In the genomic region with DNA sequence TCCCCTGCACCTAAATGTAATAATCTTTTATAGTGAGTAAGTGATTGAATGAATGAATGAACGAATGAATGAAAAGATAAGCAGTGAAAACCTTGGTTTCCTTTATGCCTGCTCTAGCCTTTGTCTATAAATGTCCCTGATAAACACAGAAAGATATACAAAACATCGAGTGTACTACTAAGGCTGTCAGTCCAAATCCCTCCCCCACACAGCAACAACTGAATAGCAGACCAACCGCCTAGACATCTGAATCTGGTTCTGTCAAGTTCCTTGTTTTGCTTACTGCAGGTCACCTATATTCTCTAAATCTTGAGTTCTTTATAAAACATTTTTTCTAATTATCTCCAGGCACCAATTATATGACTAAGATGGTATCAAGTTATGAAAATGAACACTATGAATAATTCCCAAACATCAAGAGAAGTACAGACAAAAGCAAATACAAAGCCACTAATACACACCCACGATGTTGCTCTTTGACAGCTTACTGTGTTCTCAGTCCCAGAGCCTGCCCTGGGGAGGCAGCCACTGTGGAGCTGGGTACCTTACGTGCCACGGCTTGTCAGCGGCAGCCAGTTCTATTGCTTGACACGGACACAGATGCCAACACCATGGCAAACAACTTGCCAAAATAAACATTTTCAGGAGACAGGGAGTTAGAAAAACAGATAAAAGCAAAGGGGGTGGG, we compare ENCODE assay signal across 13 mouse cellular contexts. TPM values are rescaled to one million over a fixed set of nuclear protein-coding genes. Genes with fewer than 3 reads are reported as not detected.
A peak's percentile ranks its signal among the peaks of the same experiment; 100 is the strongest.
DNase-seq lines count a peak whose midpoint lies in the region; ATAC-seq and TF ChIP-seq lines count a peak whose summit lies in the region.
"Had no signal": no experiment of that assay in that cellular context is flagged by ENCODE, and none has a peak within 500 bp of the region (broad histone marks: within the 10 kb centered on the region; RNA-seq: fewer than 3 reads in every experiment).

No protein-coding gene starts in this region.

- TF ChIP-seq POLR2A in cortical plate, adult 2 months (IDR thresholded peaks at IDR 0.05; ENCODE audit: extremely low read depth, insufficient read depth, low read length), result no peak

- peaks cover 24% of the 10 kb centered on the region for H3K4me1 ChIP-seq in intestine, embryonic 14.5 days (replicated peaks; ENCODE audit: control insufficient read depth, insufficient read depth, low read length)
- peaks cover 8% of the 10 kb centered on the region for H3K4me1 ChIP-seq in intestine, postnatal 0 days (replicated peaks; ENCODE audit: control insufficient read depth, insufficient read depth, low read length)
- H3K4me1 ChIP-seq in cortical plate, adult 2 months (ENCODE audit: control insufficient read depth, insufficient read depth, low read length), result no peaks in the 10 kb centered on the region
- 0 out of 2 replicates have a peak, but pooled peaks cover 4% of the 10 kb centered on the region for H3K4me1 ChIP-seq in forebrain, embryonic 16.5 days (replicated peaks; ENCODE audit: control insufficient read depth, insufficient read depth, low read length)

- no peaks in the 10 kb centered on the region for H3K9me3 ChIP-seq in intestine, embryonic 14.5 days (ENCODE audit: control insufficient read depth, low read length)
- no peaks in the 10 kb centered on the region for H3K9me3 ChIP-seq in intestine, postnatal 0 days (ENCODE audit: control insufficient read depth)
- H3K9me3 ChIP-seq in forebrain, embryonic 16.5 days (ENCODE audit: control insufficient read depth, low read length), result no peaks in the 10 kb centered on the region
- H3K9me3 ChIP-seq: forebrain, embryonic 13.5 days; limb, embryonic 12.5 days had no signal

- DNase-seq in intestine, embryonic 14.5 days (ENCODE audit: low spot score), result no peak
- peak; percentile 40 for DNase-seq in A20 (ENCODE audit: low read depth, low spot score)
- peak; percentile 13 for DNase-seq in large intestine, adult 2 months (ENCODE audit: low read depth, low spot score)
- no peak for DNase-seq in embryo, embryonic 9.5 days (ENCODE audit: extremely low spot score)
- DNase-seq in left cerebral cortex, adult 8-10 months (ENCODE audit: low spot score in 2 of 2), result no peak
- DNase-seq: thymus, postnatal 4 days had no signal

- peaks cover 6% of the 10 kb centered on the region for H3K36me3 ChIP-seq in intestine, embryonic 14.5 days (ENCODE audit: control insufficient read depth, insufficient read depth, low read length)
- H3K36me3 ChIP-seq in intestine, postnatal 0 days (ENCODE audit: control insufficient read depth, insufficient read depth), result peaks cover 16% of the 10 kb centered on the region
- no peaks in the 10 kb centered on the region for H3K36me3 ChIP-seq in forebrain, embryonic 16.5 days (ENCODE audit: control insufficient read depth, insufficient read depth)

- H3K4me3 ChIP-seq in intestine, embryonic 14.5 days (ENCODE audit: low read depth, low read length), result no peak overlapping the region
- no peak overlapping the region for H3K4me3 ChIP-seq in intestine, postnatal 0 days (ENCODE audit: low read depth, low read length)
- no peak overlapping the region for H3K4me3 ChIP-seq in cortical plate, adult 2 months (ENCODE audit: insufficient read depth, low read length)
- H3K4me3 ChIP-seq in forebrain, embryonic 16.5 days (replicated peaks; ENCODE audit: low read length), result no peak overlapping the region
- H3K4me3 ChIP-seq: forebrain, embryonic 13.5 days; limb, embryonic 12.5 days had no signal

- no peak overlapping the region for H3K9ac ChIP-seq in intestine, embryonic 14.5 days (ENCODE audit: low read length)
- H3K9ac ChIP-seq in intestine, postnatal 0 days (ENCODE audit: low read depth, low read length), result no peak overlapping the region
- no peak overlapping the region for H3K9ac ChIP-seq in forebrain, embryonic 16.5 days (replicated peaks; ENCODE audit: low read depth, low read length)
- H3K9ac ChIP-seq: forebrain, embryonic 13.5 days; limb, embryonic 12.5 days had no signal

- H3K27ac ChIP-seq in intestine, embryonic 14.5 days (ENCODE audit: low read depth), result no peak overlapping the region
- H3K27ac ChIP-seq in intestine, postnatal 0 days (ENCODE audit: low read depth, low read length), result no peak overlapping the region
- peak overlapping the region; percentile 62; the same call in 1 of the 2 replicates for H3K27ac ChIP-seq in cortical plate, adult 2 months (ENCODE audit: insufficient read depth, low read length)
- H3K27ac ChIP-seq in forebrain, embryonic 16.5 days (ENCODE audit: low read length), result no peak overlapping the region
- H3K27ac ChIP-seq: forebrain, embryonic 13.5 days; hindbrain, postnatal 0 days; limb, embryonic 12.5 days had no signal

- H3K27me3 ChIP-seq in intestine, embryonic 14.5 days (replicated peaks; ENCODE audit: control insufficient read depth, insufficient read depth, low read length), result no peaks in the 10 kb centered on the region
- no peaks in the 10 kb centered on the region for H3K27me3 ChIP-seq in intestine, postnatal 0 days (replicated peaks; ENCODE audit: control insufficient read depth, insufficient read depth, low read length)
- no peaks in the 10 kb centered on the region for H3K27me3 ChIP-seq in forebrain, embryonic 16.5 days (replicated peaks; ENCODE audit: control insufficient read depth, insufficient read depth, low read length)
- H3K27me3 ChIP-seq: forebrain, embryonic 13.5 days; limb, embryonic 12.5 days; Patski had no signal

- ATAC-seq in intestine, embryonic 14.5 days (replicated peaks; ENCODE audit: low FRiP score, low TSS enrichment, low read depth), result no peak
- no peak for ATAC-seq in intestine, postnatal 0 days
- ATAC-seq in forebrain, embryonic 16.5 days, result no peak
- ATAC-seq: forebrain, embryonic 13.5 days; hindbrain, postnatal 0 days; Patski had no signal

- WGBS in intestine, embryonic 14.5 days, result 39% methylated on average over 8 of the region's 8 CpGs
- 46% methylated on average over 8 of the region's 8 CpGs for WGBS in intestine, postnatal 0 days
- WGBS in large intestine, adult 2 months, result 25% methylated on average over 8 of the region's 8 CpGs
- 48% methylated on average over 8 of the region's 8 CpGs for WGBS in forebrain, embryonic 16.5 days

- 0 out of 2 replicates have a peak overlapping the region, but pooled peaks have one; percentile 16 for H3K4me2 ChIP-seq in intestine, embryonic 14.5 days (ENCODE audit: low read length)
- no peak overlapping the region for H3K4me2 ChIP-seq in intestine, postnatal 0 days (replicated peaks; ENCODE audit: low read depth)
- no peak overlapping the region for H3K4me2 ChIP-seq in forebrain, embryonic 16.5 days (ENCODE audit: low read length)
- H3K4me2 ChIP-seq: forebrain, embryonic 13.5 days; limb, embryonic 12.5 days had no signal

- no peak for TF ChIP-seq CTCF in intestine, postnatal 0 days (IDR thresholded peaks at IDR 0.05; ENCODE audit: low read depth)
- TF ChIP-seq CTCF in cortical plate, adult 2 months (IDR thresholded peaks at IDR 0.05; ENCODE audit: extremely low read depth, insufficient read depth, low read length), result no peak

RNA-seq across cellular contexts. Expression of gene Rpl27a, which starts 42.7 kb away (rescaled TPM):
- 164 and 177 TPM in 2 replicates for polyA plus RNA-seq in intestine, embryonic 14.5 days (2014; fragmentation: Nextera tagmentation; extraction: Ambion mirVana)
- polyA plus RNA-seq in intestine, postnatal 0 days (2015; fragmentation: Nextera tagmentation; extraction: Ambion mirVana), result 81.0 and 95.7 TPM in 2 replicates
- 325 and 368 TPM in 2 replicates for polyA plus RNA-seq in cortical plate, adult 2 months (2012; rRNA removed)
- 419 and 430 TPM in 2 replicates for polyA plus RNA-seq in large intestine, adult 2 months (2012; rRNA removed)
- 100 to 1,000 TPM; 143 to 153 (median 150) TPM for total RNA-seq in left cerebral cortex, adult 8-10 months (2022)
- polyA plus RNA-seq in forebrain, embryonic 16.5 days (2015; fragmentation: Nextera tagmentation; extraction: Ambion mirVana), result 76.6 and 87.0 TPM in 2 replicates

RNA-seq across cellular contexts. Expression of gene Trim66, which starts 53.7 kb away (rescaled TPM):
- 0.15 TPM in 1 of 2 replicates, not detected in the other for polyA plus RNA-seq in intestine, embryonic 14.5 days (2014; fragmentation: Nextera tagmentation; extraction: Ambion mirVana)
- 0.01 and 0.05 TPM in 2 replicates for polyA plus RNA-seq in intestine, postnatal 0 days (2015; fragmentation: Nextera tagmentation; extraction: Ambion mirVana)
- 13.7 and 15.1 TPM in 2 replicates for polyA plus RNA-seq in cortical plate, adult 2 months (2012; rRNA removed)
- 0.02 and 0.04 TPM in 2 replicates for polyA plus RNA-seq in large intestine, adult 2 months (2012; rRNA removed)
- total RNA-seq in left cerebral cortex, adult 8-10 months (2022), result 10 to 100 TPM; 19.9 to 22.3 (median 20.7) TPM
- 0.25 and 0.57 TPM in 2 replicates for polyA plus RNA-seq in forebrain, embryonic 16.5 days (2015; fragmentation: Nextera tagmentation; extraction: Ambion mirVana)

Comparison
In these comparisons a context has a peak if more than half of its experiments do, and no peak if none do; other contexts are left out.
1. DNase-seq: peak in A20 (single experiment) and large intestine, adult 2 months (single experiment); none in intestine, embryonic 14.5 days (single experiment), embryo, embryonic 9.5 days (single experiment) and left cerebral cortex, adult 8-10 months (0 of 2).